Mouse (Mus musculus) hindbrain, embryonic 16.5 days (tissue): Measurements from ENCODE around the gene Hspb7. TPM values are rescaled to one million over a fixed set of nuclear protein-coding genes. Genes with fewer than 3 reads are reported as not detected.

ENCODE experiments used
- ATAC-seq: fragments of 200-750 bp; cut with Nextera tagmentation; 2 replicates; pipeline ENCODE4 v1.8.0; 2017; ENCODE audit warnings: moderate TSS enrichment, moderate library complexity
- H3K27ac ChIP-seq: fragments of 300-500 bp; sonication (generic); 2 replicates; pipeline ENCODE4 v1.5.1; 2014; ENCODE audit warnings: low read depth, mild to moderate bottlenecking, control low read depth, low read length, moderate library complexity
- H3K27me3 ChIP-seq: fragments of 300-500 bp; sonication (generic); replicated peaks from 2 replicates; pipeline ENCODE4 v1.6.1; 2014; ENCODE audit warnings: low read length; ENCODE audit not compliant: control insufficient read depth, insufficient read depth
- H3K36me3 ChIP-seq: fragments of 300-500 bp; sonication (generic); 2 replicates; pipeline ENCODE4 v1.6.1; 2014; ENCODE audit warnings: mild to moderate bottlenecking, low read length, moderate library complexity, mixed read lengths; ENCODE audit not compliant: control insufficient read depth, insufficient read depth
- H3K4me1 ChIP-seq: fragments of 300-500 bp; sonication (generic); 2 replicates; pipeline ENCODE4 v1.6.1; 2014; ENCODE audit warnings: low read depth, low read length; ENCODE audit not compliant: control insufficient read depth, insufficient read depth
- H3K4me2 ChIP-seq: fragments of 300-500 bp; sonication (generic); 2 replicates; pipeline ENCODE4 v1.6.1; 2014; ENCODE audit warnings: mild to moderate bottlenecking, low read length, control low read depth, moderate library complexity
- H3K4me3 ChIP-seq: fragments of 300-500 bp; sonication (generic); 2 replicates; pipeline ENCODE4 v1.5.1; 2014; ENCODE audit warnings: mild to moderate bottlenecking, low read length, control low read depth, moderate library complexity
- H3K9ac ChIP-seq: fragments of 300-500 bp; sonication (generic); 2 replicates; pipeline ENCODE4 v1.6.1; 2014; ENCODE audit warnings: low read depth, mild to moderate bottlenecking, control low read depth, low read length, moderate library complexity
- H3K9me3 ChIP-seq: fragments of 300-500 bp; sonication (generic); 2 replicates; pipeline ENCODE4 v1.6.1; 2014; ENCODE audit warnings: mild to moderate bottlenecking, low read length, moderate library complexity; ENCODE audit not compliant: control insufficient read depth
- WGBS: fragments of 180-500 bp; shearing (Covaris S2); extraction: QIAGEN DNeasy Blood & Tissue Kit; methylation state at CpG from one replicate; pipeline ENCODE4 v1.1.7; 2014; 5-methylcytosine and 5-hydroxymethylcytosine counted together
- polyA plus RNA-seq: library from polyadenylated mRNA; unstranded; fragments of >200 nt; fragmentation: Nextera tagmentation; extraction: Ambion mirVana; gene quantifications from 2 replicates; pipeline ENCODE4 v1.2.1, GENCODE M21; 2015

Hspb7 gene
- polyA plus RNA-seq, 1 experiment from 2014 or later = 0.09 TPM

DNA sequence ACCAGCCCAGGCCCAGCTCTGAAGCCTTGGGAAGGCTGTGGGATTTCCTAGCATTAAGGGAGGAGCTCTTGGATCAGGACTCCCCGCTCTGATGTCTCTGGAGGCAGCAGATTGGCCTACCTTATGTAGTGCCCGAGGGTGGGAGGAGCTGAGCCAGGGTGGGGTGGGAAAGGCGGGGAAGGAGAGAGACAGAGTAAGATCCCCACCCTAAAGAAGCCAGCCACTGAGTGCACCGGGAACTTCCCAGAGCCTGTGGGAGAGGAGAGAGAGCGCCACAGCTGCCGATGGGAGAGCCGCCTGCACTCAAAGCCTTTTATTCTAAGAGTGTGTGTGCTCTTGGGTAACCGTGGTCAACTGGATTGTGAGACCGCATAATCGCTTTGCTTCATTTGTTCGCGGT, 40.5 kb downstream of the Hspb7 start:
- ATAC-seq = no peak
- H3K27me3 ChIP-seq = no peaks in the 10 kb centered on the region
- WGBS = 33% methylated on average over 12 of the region's 12 CpGs
- no peak overlapping the region for H3K27ac ChIP-seq
- no peaks in the 10 kb centered on the region for H3K9me3 ChIP-seq
- peaks cover 6% of the 10 kb centered on the region; the same call in 1 of the 2 replicates for H3K4me1 ChIP-seq
- no peak overlapping the region for H3K4me2 ChIP-seq
- H3K36me3 ChIP-seq = peaks cover 26% of the 10 kb centered on the region
- H3K4me3 ChIP-seq = no peak overlapping the region
- H3K9ac ChIP-seq = no peak overlapping the region

DNA sequence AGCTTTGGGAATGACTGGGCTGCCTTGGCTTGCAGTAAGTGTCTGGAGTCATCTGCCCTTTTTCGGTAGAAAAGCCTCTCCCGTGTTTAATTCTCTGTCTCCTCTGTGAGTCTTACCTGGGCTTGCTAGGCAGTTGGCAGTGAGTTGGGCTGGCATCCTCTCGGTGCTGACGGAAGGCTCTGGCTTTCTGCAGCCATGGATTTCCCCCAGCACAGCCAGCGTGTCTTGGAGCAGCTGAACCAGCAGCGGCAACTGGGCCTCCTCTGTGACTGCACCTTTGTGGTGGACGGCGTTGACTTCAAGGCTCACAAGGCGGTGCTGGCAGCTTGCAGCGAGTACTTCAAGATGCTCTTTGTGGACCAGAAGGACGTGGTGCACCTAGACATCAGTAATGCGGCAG, 41.0 kb downstream of the Hspb7 start:
- no peak overlapping the region for H3K9ac ChIP-seq
- no peak for ATAC-seq
- H3K27me3 ChIP-seq = no peaks in the 10 kb centered on the region
- peaks cover 31% of the 10 kb centered on the region for H3K36me3 ChIP-seq
- WGBS = 88% methylated on average over 12 of the region's 12 CpGs
- H3K4me3 ChIP-seq = no peak overlapping the region
- H3K4me2 ChIP-seq = no peak overlapping the region
- H3K4me1 ChIP-seq = peaks cover 6% of the 10 kb centered on the region; the same call in 1 of the 2 replicates
- H3K27ac ChIP-seq = no peak overlapping the region
- no peaks in the 10 kb centered on the region for H3K9me3 ChIP-seq

DNA sequence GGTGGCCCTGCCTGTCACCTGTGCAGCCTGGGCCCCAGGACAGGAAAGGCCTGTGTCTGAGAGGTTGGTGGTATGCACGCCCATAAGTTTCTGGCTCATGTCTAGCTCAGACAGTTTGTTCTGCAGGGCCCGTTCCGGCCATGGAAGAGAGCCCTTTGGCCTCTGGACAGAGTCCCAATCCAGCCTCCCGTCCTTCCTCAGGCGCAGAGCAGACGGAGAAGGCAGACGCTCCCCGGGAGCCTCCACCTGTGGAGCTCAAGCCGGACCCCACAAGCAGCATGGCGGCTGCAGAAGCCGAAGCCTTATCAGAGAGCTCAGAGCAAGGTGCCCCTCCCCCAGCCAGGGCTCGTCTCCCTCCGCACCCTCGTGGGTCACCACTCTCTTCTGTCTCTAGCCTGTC, 42.9 kb downstream of the Hspb7 start:
- Histone ChIP-seq H3K4me2 (no peak overlapping the region), H3K27ac (no peak overlapping the region), H3K4me1 (peaks cover under 1% of the 10 kb centered on the region; the same call in 1 of the 2 replicates), H3K36me3 (peaks cover 45% of the 10 kb centered on the region), H3K9me3 (no peaks in the 10 kb centered on the region), H3K27me3 (no peaks in the 10 kb centered on the region), H3K9ac (no peak overlapping the region), H3K4me3 (no peak overlapping the region)
- 80% methylated on average over 14 of the region's 14 CpGs for WGBS
- ATAC-seq = no peak

DNA sequence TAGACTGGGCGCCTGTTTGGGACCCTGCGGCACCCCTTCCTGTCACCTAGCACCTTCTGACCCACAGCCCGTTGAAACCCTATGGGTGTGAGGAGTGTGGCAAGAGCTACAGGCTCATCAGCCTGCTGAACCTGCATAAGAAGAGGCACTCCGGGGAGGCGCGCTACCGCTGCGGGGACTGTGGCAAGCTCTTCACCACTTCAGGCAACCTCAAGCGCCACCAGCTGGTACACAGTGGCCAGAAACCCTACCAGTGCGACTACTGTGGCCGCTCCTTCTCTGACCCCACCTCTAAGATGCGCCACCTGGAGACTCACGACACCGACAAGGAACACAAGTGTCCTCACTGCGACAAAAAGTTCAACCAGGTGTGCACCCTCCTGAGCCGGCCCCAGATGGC, 44.1 kb downstream of the Hspb7 start:
- Histone ChIP-seq H3K9me3 (no peaks in the 10 kb centered on the region), H3K4me3 (no peak overlapping the region), H3K27ac (no peak overlapping the region), H3K36me3 (peaks cover 57% of the 10 kb centered on the region), H3K4me2 (no peak overlapping the region), H3K27me3 (no peaks in the 10 kb centered on the region), H3K4me1 (no peaks in the 10 kb centered on the region; the same call in 1 of the 2 replicates), H3K9ac (no peak overlapping the region)
- 71% methylated on average over 16 of the region's 16 CpGs for WGBS
- ATAC-seq = no peak

DNA sequence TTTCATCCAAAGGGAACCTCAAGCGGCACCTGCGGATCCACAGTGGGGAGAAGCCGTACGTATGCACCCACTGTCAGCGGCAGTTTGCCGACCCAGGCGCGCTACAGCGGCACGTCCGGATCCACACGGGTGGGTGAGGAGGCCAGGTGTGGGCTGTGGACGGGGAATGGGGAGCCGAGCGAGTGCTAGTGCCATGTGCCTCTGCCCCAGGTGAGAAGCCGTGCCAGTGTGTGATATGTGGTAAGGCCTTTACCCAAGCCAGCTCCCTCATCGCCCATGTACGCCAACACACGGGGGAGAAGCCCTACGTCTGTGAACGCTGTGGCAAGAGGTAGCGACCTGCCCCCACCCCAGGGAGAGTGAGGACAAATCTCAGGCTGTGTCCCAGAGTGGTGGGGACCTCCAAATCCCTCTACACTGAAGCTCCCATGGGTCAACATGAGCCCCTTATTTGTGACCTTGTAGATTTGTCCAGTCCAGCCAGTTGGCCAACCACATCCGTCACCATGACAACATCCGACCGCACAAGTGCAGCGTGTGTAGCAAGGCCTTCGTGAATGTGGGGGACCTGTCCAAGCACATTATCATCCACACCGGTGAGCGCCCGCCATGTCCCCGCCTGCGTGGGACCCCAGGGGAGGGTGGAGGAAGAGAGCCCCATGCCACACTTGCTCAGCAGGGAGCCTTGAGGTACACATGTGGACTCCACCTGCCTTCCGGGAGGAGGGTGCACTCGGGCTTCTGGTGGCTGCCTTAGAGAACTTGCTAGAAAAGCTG, 45.1 kb downstream of the Hspb7 start:
- no peaks in the 10 kb centered on the region for H3K27me3 ChIP-seq
- H3K4me2 ChIP-seq = no peak overlapping the region
- H3K4me1 ChIP-seq = no peaks in the 10 kb centered on the region; the same call in 1 of the 2 replicates
- 87% methylated on average over 34 of the region's 34 CpGs for WGBS
- no peak overlapping the region for H3K27ac ChIP-seq
- ATAC-seq = no peak
- H3K36me3 ChIP-seq = peaks cover 62% of the 10 kb centered on the region
- no peak overlapping the region for H3K9ac ChIP-seq
- no peak overlapping the region for H3K4me3 ChIP-seq
- H3K9me3 ChIP-seq = no peaks in the 10 kb centered on the region

DNA sequence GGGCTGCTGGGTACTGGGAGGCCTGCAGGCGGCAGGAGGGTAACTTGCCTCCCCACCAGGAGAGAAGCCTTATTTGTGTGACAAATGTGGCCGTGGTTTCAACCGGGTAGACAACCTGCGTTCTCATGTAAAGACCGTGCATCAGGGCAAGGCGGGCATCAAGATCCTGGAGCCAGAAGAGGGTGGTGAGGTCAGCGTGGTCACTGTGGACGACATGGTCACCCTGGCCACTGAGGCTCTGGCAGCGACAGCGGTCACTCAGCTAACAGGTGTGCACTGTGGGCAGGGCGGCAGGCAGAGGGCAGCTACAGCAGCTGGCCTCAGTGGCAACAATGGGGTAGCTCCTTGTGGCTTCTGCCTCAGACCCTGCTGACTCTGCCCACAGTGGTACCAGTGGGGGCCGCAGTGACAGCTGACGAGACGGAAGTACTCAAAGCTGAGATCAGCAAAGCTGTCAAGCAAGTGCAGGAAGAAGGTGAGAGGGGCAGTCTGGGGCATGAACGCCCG, 45.8 kb downstream of the Hspb7 start:
- WGBS = 88% methylated on average over 16 of the region's 16 CpGs
- Histone ChIP-seq H3K4me3 (no peak overlapping the region), H3K27ac (no peak overlapping the region), H3K4me2 (no peak overlapping the region), H3K4me1 (no peaks in the 10 kb centered on the region), H3K36me3 (peaks cover 68% of the 10 kb centered on the region), H3K9me3 (no peaks in the 10 kb centered on the region), H3K9ac (no peak overlapping the region), H3K27me3 (no peaks in the 10 kb centered on the region)
- no peak for ATAC-seq

DNA sequence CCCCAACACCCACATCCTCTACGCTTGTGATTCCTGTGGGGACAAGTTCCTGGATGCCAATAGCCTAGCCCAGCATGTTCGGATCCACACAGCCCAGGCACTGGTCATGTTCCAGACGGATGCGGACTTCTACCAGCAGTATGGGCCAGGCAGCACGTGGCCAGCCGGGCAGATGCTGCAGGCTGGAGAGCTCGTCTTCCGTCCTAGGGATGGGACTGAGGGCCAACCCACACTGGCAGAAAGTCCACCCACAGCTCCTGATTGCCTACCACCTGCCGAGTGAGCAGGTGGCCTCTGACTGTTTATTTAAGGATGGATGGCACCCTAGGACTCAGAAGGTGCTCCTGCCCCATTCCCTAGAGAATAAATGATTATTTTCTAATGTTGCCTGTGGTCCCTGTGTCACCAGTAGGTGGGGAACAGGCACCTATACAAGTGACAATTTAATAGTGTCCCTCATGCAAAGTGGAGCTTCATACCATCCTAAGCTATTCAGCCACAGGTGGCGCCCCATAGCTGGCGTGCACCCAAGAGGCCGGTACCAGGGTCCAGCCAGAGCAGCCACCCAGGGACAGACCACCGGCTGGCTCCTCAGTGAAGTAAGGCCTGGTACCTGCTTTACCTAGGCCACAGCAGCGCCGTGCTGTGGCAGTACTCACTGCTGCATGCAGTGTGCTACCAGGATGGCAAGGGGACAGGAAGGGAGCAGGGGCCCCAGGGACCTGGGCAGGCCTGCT, 46.4 kb downstream of the Hspb7 start:
- Histone ChIP-seq H3K9me3 (no peaks in the 10 kb centered on the region), H3K27me3 (no peaks in the 10 kb centered on the region), H3K27ac (no peak overlapping the region), H3K9ac (no peak overlapping the region), H3K36me3 (peaks cover 74% of the 10 kb centered on the region), H3K4me2 (no peak overlapping the region), H3K4me1 (no peaks in the 10 kb centered on the region), H3K4me3 (no peak overlapping the region)
- no peak for ATAC-seq
- 74% methylated on average over 15 of the region's 15 CpGs for WGBS

DNA sequence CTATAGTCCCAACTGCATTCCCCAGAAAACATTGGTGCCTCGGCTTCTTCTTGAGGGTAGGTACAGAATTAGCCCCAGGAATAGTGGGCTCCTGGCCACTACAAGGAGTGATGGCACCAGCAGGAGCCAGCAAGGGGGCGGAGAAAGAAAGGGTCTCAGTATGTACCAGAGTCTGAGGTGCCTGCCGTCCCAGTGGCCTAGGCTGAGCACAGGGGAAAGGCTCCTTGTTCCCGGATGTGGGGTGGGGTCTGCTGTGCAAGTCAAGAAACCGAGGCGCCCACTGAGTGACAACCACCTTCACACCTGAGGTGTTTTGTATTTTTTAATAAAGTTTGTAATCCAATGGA, 47.0 kb downstream of the Hspb7 start:
- Histone ChIP-seq H3K27me3 (no peaks in the 10 kb centered on the region), H3K36me3 (peaks cover 80% of the 10 kb centered on the region), H3K9ac (no peak overlapping the region), H3K4me2 (no peak overlapping the region), H3K4me3 (no peak overlapping the region), H3K9me3 (no peaks in the 10 kb centered on the region), H3K4me1 (no peaks in the 10 kb centered on the region), H3K27ac (no peak overlapping the region)
- 86% methylated on average over 6 of the region's 6 CpGs for WGBS
- ATAC-seq = no peak

DNA sequence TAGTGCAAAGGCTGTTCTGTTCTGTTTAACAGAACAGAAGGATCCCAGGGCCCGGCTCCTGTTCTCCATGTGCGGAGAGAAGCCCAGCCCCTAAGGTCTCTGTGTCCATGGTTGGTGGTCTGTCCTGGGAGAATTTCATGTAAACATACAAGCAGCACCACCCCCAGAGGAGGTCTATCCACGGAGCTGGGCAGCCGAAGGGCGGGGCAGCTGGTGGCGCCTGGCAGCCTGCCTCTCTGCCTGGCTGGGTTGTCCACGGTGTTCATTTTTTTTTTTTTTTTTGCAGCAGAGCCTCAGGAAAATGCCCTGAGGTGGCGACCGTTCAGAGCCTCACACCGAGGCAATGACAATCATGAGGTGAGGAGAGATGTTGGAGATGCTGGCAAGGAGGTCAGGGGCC, 48.0 kb downstream of the Hspb7 start:
- Histone ChIP-seq H3K4me2 (no peak overlapping the region), H3K9ac (no peak overlapping the region), H3K9me3 (no peaks in the 10 kb centered on the region), H3K4me3 (no peak overlapping the region), H3K27me3 (no peaks in the 10 kb centered on the region), H3K4me1 (no peaks in the 10 kb centered on the region), H3K36me3 (peaks cover 84% of the 10 kb centered on the region), H3K27ac (no peak overlapping the region)
- WGBS = 55% methylated on average over 10 of the region's 10 CpGs
- no peak for ATAC-seq
